Mouse (Mus musculus) CD4-positive naive resting alpha-beta T cell, adult 57 days (primary cell): Measurements from ENCODE around the gene Clptm1l. TPM values are rescaled to one million over a fixed set of nuclear protein-coding genes. Genes with fewer than 3 reads are reported as not detected.

ENCODE experiments used
- total RNA-seq: library from RNA; stranded (reverse); gene quantifications from one replicate; pipeline ENCODE4 v1.2.4, GENCODE M21; 2023

Gene Clptm1l
- 104 TPM for total RNA-seq

DNA sequence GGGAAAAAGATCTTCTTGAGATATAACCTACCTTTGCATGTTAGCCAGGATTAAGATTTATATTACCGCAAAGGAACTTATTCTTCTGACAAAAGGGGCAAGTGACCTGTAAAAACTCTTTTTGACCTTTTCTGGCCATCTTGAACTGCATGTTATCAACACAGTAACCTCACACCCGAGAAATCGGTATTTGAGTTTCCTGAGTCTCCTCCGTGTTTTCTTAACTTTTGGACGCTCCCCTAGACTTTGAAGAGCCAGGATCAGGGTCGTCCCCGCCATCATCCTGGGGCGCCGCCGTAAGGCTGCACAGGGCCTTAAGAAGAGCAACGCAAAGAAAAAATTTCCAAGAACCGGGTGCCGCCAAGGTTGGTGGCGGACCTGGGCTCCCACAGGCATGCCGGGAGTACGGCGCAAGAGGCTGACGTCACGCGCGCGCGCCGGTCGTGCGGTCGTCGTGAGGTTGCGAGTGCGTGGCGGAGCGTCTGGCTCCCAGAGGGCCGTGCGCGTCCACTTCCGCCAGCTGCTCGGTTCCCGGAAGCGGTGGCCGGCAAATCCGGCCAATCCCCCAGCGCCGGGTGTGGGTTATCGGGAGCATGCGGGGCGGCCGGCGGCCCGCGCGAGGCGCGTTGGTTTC is at the start of gene Clptm1l:
TSS of gene Clptm1l (plus strand) at position 485 of the 634 bp plus-strand sequence.

DNA sequence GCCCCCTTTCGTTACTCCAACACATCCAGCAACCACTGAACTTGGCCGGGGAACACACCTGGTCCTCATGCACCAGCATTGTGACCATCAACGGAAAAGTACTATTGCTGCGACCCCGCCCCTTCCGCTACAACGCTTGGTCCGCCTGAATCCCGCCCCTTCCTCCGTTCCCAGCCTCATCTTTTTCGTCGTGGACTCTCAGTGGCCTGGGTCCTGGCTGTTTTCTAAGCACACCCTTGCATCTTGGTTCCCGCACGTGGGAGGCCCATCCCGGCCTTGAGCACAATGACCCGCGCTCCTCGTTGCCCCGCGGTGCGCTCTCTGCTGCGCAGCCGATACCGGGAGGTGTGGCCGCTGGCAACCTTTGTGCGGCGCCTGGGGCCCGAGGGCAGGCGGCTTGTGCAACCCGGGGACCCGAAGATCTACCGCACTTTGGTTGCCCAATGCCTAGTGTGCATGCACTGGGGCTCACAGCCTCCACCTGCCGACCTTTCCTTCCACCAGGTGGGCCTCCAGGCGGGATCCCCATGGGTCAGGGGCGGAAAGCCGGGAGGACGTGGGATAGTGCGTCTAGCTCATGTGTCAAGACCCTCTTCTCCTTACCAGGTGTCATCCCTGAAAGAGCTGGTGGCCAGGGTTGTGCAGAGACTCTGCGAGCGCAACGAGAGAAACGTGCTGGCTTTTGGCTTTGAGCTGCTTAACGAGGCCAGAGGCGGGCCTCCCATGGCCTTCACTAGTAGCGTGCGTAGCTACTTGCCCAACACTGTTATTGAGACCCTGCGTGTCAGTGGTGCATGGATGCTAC is 23.1 kb downstream of the Clptm1l start, which contains the start of gene Tert:
TSS of gene Tert (plus strand) at position 167 of the 805 bp plus-strand sequence.

Other genes with a start within 250 kb of the Clptm1l start
- gene Lpcat1, start 136.8 kb upstream of the Clptm1l start, total RNA-seq, result 55.0 TPM
- not detected for gene Slc6a3, start 67.3 kb upstream of the Clptm1l start, total RNA-seq
- 6.7 TPM for gene Tert, start 22.9 kb downstream of the Clptm1l start, total RNA-seq
- not detected for gene Slc6a18, start 74.0 kb downstream of the Clptm1l start, total RNA-seq
- gene Slc6a19, start 100.9 kb downstream of the Clptm1l start, total RNA-seq, result 2.9 TPM
- 310 TPM for gene Slc12a7, start 129.1 kb downstream of the Clptm1l start, total RNA-seq
- not detected for gene Nkd2, start 243.6 kb downstream of the Clptm1l start, total RNA-seq